Comparison of ENCODE assay signal across 14 mouse cellular contexts in genomic region chr4:88864599-88864998, GRCm38 (mm10). TPM values are rescaled to one million over a fixed set of nuclear protein-coding genes. Genes with fewer than 3 reads are reported as not detected.
DNase-seq lines count a peak whose midpoint lies in the region; ATAC-seq and TF ChIP-seq lines count a peak whose summit lies in the region.
"Had no signal": no experiment of that assay in that cellular context is flagged by ENCODE, and none has a peak within 500 bp of the region (broad histone marks: within the 10 kb centered on the region; RNA-seq: fewer than 3 reads in every experiment).

No protein-coding gene starts in this region.

- peak; percentile 25 for DNase-seq in kidney, adult 2 months
- no peak for DNase-seq in kidney, postnatal 10 days
- peak; percentile 62 to 70 for DNase-seq in thymus, postnatal 36 days
- no peak for DNase-seq in embryo, embryonic 9.5 days (ENCODE audit: extremely low spot score)
- DNase-seq in cerebellum, adult 2 months, result no peak

- no peaks in the 10 kb centered on the region for H3K36me3 ChIP-seq in kidney, adult 2 months (ENCODE audit: control insufficient read depth, insufficient read depth, low read length)
- H3K36me3 ChIP-seq: embryonic facial prominence, embryonic 12.5 days; G1E; kidney, embryonic 15.5 days had no signal

- H3K4me3 ChIP-seq in kidney, adult 2 months (ENCODE audit: insufficient read depth, low read depth, low read length), result no peak overlapping the region
- no peak overlapping the region for H3K4me3 ChIP-seq in cerebellum, adult 2 months (replicated peaks; ENCODE audit: insufficient read depth, low read depth, low read length)
- H3K4me3 ChIP-seq: embryonic facial prominence, embryonic 12.5 days; kidney, embryonic 15.5 days had no signal

- 78% methylated on average over 9 of the region's 9 CpGs for WGBS in kidney, adult 2 months
- 82% methylated on average over 9 of the region's 9 CpGs for WGBS in cerebellum, adult 2 months

- no peak overlapping the region for H3K27ac ChIP-seq in kidney, adult 2 months (ENCODE audit: insufficient read depth, low read depth, low read length)
- H3K27ac ChIP-seq in cerebellum, adult 2 months (ENCODE audit: insufficient read depth, low read length), result no peak overlapping the region
- H3K27ac ChIP-seq: embryonic facial prominence, embryonic 12.5 days; kidney, embryonic 15.5 days had no signal

- no peaks in the 10 kb centered on the region for H3K27me3 ChIP-seq in kidney, adult 2 months (replicated peaks; ENCODE audit: control insufficient read depth, insufficient read depth, low read length)
- no peaks in the 10 kb centered on the region; the same call in 1 of the 2 replicates for H3K27me3 ChIP-seq in cerebellum, adult 2 months (ENCODE audit: control insufficient read depth, insufficient read depth, low read length)

- no peak for TF ChIP-seq CTCF in kidney, adult 2 months (conservative IDR thresholded peaks at IDR 0.05; ENCODE audit: insufficient read depth, insufficient read length, low read depth, low read length)
- TF ChIP-seq CTCF in cerebellum, adult 2 months (IDR thresholded peaks at IDR 0.05; ENCODE audit: borderline replicate concordance, insufficient read depth, low read depth, low read length), result no peak

- peak; percentile 82 to 87 for ATAC-seq in hematopoietic stem cell, adult 5-6 weeks (replicated peaks in 1 of 2; ENCODE audit: insufficient read depth in 1 of 2, low FRiP score in 2 of 2, low TSS enrichment in 1 of 2, low read depth in 1 of 2, poor library complexity in 2 of 2, severe bottlenecking in 2 of 2)
- peak; percentile 76 for ATAC-seq in megakaryocyte-erythroid progenitor cell, adult 5-6 weeks (replicated peaks; ENCODE audit: low FRiP score, low TSS enrichment, poor library complexity, severe bottlenecking)
- ATAC-seq in erythroid progenitor cell, adult 5-6 weeks (replicated peaks; ENCODE audit: low FRiP score, poor library complexity, severe bottlenecking), result no peak

- no peak for TF ChIP-seq POLR2A in kidney, adult 2 months (IDR thresholded peaks at IDR 0.05; ENCODE audit: low read depth, low read length)
- TF ChIP-seq POLR2A in cerebellum, adult 2 months (IDR thresholded peaks at IDR 0.05; ENCODE audit: borderline replicate concordance, insufficient read depth, low read length), result no peak

- H3K4me1 ChIP-seq in kidney, adult 2 months (ENCODE audit: control insufficient read depth, insufficient read depth, low read length), result no peaks in the 10 kb centered on the region
- H3K4me1 ChIP-seq in cerebellum, adult 2 months (ENCODE audit: control insufficient read depth, insufficient read depth, low read length), result no peaks in the 10 kb centered on the region

RNA-seq across cellular contexts. Expression of gene Ifna1, which starts 14.7 kb away (rescaled TPM):
- not detected in 2 replicates for polyA plus RNA-seq in kidney, adult 2 months (2012; rRNA removed)
- total RNA-seq in hematopoietic stem cell, adult 5-6 weeks (2017), result not detected in 2 replicates
- not detected in 2 replicates for total RNA-seq in megakaryocyte-erythroid progenitor cell, adult 5-6 weeks (2014; fragmentation: Nextera tagmentation)
- not detected in 2 replicates for total RNA-seq in megakaryocyte-erythroid progenitor cell, adult 5-6 weeks (2017)
- total RNA-seq in erythroid progenitor cell, adult 5-6 weeks (2015; ENCODE audit: low replicate concordance), result not detected in 2 replicates
- total RNA-seq in erythroid progenitor cell, adult 5-6 weeks (2017; ENCODE audit: low replicate concordance), result not detected in 2 replicates
- polyA plus RNA-seq in cerebellum, adult 2 months (2012; rRNA removed), result not detected in 2 replicates
- total RNA-seq: G1E; gastrocnemius, adult 18-20 months had no signal
- polyA plus RNA-seq: embryonic facial prominence, embryonic 12.5 days; G1E; kidney, embryonic 15.5 days; limb, embryonic 11.5 days; neural tube, embryonic 11.5 days had no signal

RNA-seq across cellular contexts. Expression of gene Ifne, which starts 15.4 kb away (rescaled TPM):
- not detected in 2 replicates for polyA plus RNA-seq in kidney, adult 2 months (2012; rRNA removed)
- total RNA-seq in hematopoietic stem cell, adult 5-6 weeks (2017), result not detected in 2 replicates
- not detected in 2 replicates for total RNA-seq in megakaryocyte-erythroid progenitor cell, adult 5-6 weeks (2014; fragmentation: Nextera tagmentation)
- not detected in 2 replicates for total RNA-seq in megakaryocyte-erythroid progenitor cell, adult 5-6 weeks (2017)
- total RNA-seq in erythroid progenitor cell, adult 5-6 weeks (2015; ENCODE audit: low replicate concordance), result not detected in 2 replicates
- total RNA-seq in erythroid progenitor cell, adult 5-6 weeks (2017; ENCODE audit: low replicate concordance), result not detected in 2 replicates
- polyA plus RNA-seq in cerebellum, adult 2 months (2012; rRNA removed), result not detected in 2 replicates
- total RNA-seq: G1E; gastrocnemius, adult 18-20 months had no signal
- polyA plus RNA-seq: embryonic facial prominence, embryonic 12.5 days; G1E; kidney, embryonic 15.5 days; limb, embryonic 11.5 days; neural tube, embryonic 11.5 days had no signal

RNA-seq across cellular contexts. Expression of gene Ifna4, which starts 22.9 kb away (rescaled TPM):
- polyA plus RNA-seq in kidney, adult 2 months (2012; rRNA removed), result not detected in 2 replicates
- total RNA-seq in hematopoietic stem cell, adult 5-6 weeks (2017), result not detected in 2 replicates
- not detected in 2 replicates for total RNA-seq in megakaryocyte-erythroid progenitor cell, adult 5-6 weeks (2014; fragmentation: Nextera tagmentation)
- total RNA-seq in megakaryocyte-erythroid progenitor cell, adult 5-6 weeks (2017), result not detected in 2 replicates
- not detected in 2 replicates for total RNA-seq in erythroid progenitor cell, adult 5-6 weeks (2015; ENCODE audit: low replicate concordance)
- not detected in 2 replicates for total RNA-seq in erythroid progenitor cell, adult 5-6 weeks (2017; ENCODE audit: low replicate concordance)
- not detected in 2 replicates for polyA plus RNA-seq in cerebellum, adult 2 months (2012; rRNA removed)
- total RNA-seq: gastrocnemius, adult 18-20 months had no signal
- polyA plus RNA-seq: embryonic facial prominence, embryonic 12.5 days; G1E; kidney, embryonic 15.5 days; limb, embryonic 11.5 days; neural tube, embryonic 11.5 days had no signal

RNA-seq across cellular contexts. Expression of gene Ifna5, which starts 29.3 kb away (rescaled TPM):
- not detected in 2 replicates for polyA plus RNA-seq in kidney, adult 2 months (2012; rRNA removed)
- not detected in 2 replicates for total RNA-seq in hematopoietic stem cell, adult 5-6 weeks (2017)
- total RNA-seq in megakaryocyte-erythroid progenitor cell, adult 5-6 weeks (2014; fragmentation: Nextera tagmentation), result not detected in 2 replicates
- total RNA-seq in megakaryocyte-erythroid progenitor cell, adult 5-6 weeks (2017), result not detected in 2 replicates
- not detected in 2 replicates for total RNA-seq in erythroid progenitor cell, adult 5-6 weeks (2015; ENCODE audit: low replicate concordance)
- not detected in 2 replicates for total RNA-seq in erythroid progenitor cell, adult 5-6 weeks (2017; ENCODE audit: low replicate concordance)
- not detected in 2 replicates for polyA plus RNA-seq in cerebellum, adult 2 months (2012; rRNA removed)
- total RNA-seq: G1E; gastrocnemius, adult 18-20 months had no signal
- polyA plus RNA-seq: embryonic facial prominence, embryonic 12.5 days; G1E; kidney, embryonic 15.5 days; limb, embryonic 11.5 days; neural tube, embryonic 11.5 days had no signal

RNA-seq across cellular contexts. Expression of gene Ifna6, which starts 37.4 kb away (rescaled TPM):
- polyA plus RNA-seq in kidney, adult 2 months (2012; rRNA removed), result not detected in 2 replicates
- not detected in 2 replicates for total RNA-seq in hematopoietic stem cell, adult 5-6 weeks (2017)
- total RNA-seq in megakaryocyte-erythroid progenitor cell, adult 5-6 weeks (2014; fragmentation: Nextera tagmentation), result not detected in 2 replicates
- total RNA-seq in megakaryocyte-erythroid progenitor cell, adult 5-6 weeks (2017), result not detected in 2 replicates
- not detected in 2 replicates for total RNA-seq in erythroid progenitor cell, adult 5-6 weeks (2015; ENCODE audit: low replicate concordance)
- total RNA-seq in erythroid progenitor cell, adult 5-6 weeks (2017; ENCODE audit: low replicate concordance), result not detected in 2 replicates
- polyA plus RNA-seq in cerebellum, adult 2 months (2012; rRNA removed), result not detected in 2 replicates
- total RNA-seq: G1E; gastrocnemius, adult 18-20 months had no signal
- polyA plus RNA-seq: embryonic facial prominence, embryonic 12.5 days; G1E; kidney, embryonic 15.5 days; limb, embryonic 11.5 days; neural tube, embryonic 11.5 days had no signal

Comparison
In these comparisons a context has a peak if more than half of its experiments do, and no peak if none do; other contexts are left out.
1. DNase-seq: peak in kidney, adult 2 months (single experiment) and thymus, postnatal 36 days (2 of 2); none in kidney, postnatal 10 days (single experiment), embryo, embryonic 9.5 days (single experiment) and cerebellum, adult 2 months (0 of 2).